Mouse (Mus musculus): ENCODE measurements around the gene Faah.

GRCm38 (mm10) chr4:115954656-115955493 is 62.9 kb downstream of the Faah start:
- TF ChIP-seq CTCF (IDR thresholded peaks at IDR 0.05) = no peak
- TF ChIP-seq POLR2A (IDR thresholded peaks at IDR 0.05; ENCODE audit: insufficient read depth, low read depth, low read length) = no peak
